Mouse (Mus musculus) spleen, adult 18-20 months (tissue): ENCODE data around the gene Zfp12.
"Not testable (repeated sequence)": the region's sequence is repeated elsewhere in the genome, so short reads cannot be mapped to it uniquely, and the experiment has no call there.

ENCODE experiments used
- DNase-seq, 2 experiments: peaks; one replicate each; pipeline ENCODE4 v3.0.0; 2022; ENCODE audit warnings: mixed read lengths in 2 of 2

The Zfp12 gene

GRCm38 (mm10) chr5:143235028-143235693 lies at the start of gene Zfp12:
TSS of gene Zfp12 (plus strand) at chr5:143235163.
- DNase-seq, result peak; percentile 85 to 86

GRCm38 (mm10) chr5:143188014-143188413 lies 46.9 kb upstream of the Zfp12 start:
- not testable (repeated sequence) for DNase-seq

- DNase-seq, result no peak
These were observed 42.2 kb upstream of the Zfp12 start for GRCm38 (mm10) chr5:143192806-143193205.

- DNase-seq, result not testable (repeated sequence)
These were observed 40.2 kb upstream of the Zfp12 start for GRCm38 (mm10) chr5:143194747-143195146.

GRCm38 (mm10) chr5:143195166-143195565 lies 39.8 kb upstream of the Zfp12 start:
- DNase-seq, result no peak

- no peak for DNase-seq
These were observed 38.5 kb upstream of the Zfp12 start for GRCm38 (mm10) chr5:143196506-143196905.

GRCm38 (mm10) chr5:143205015-143205414 lies 29.9 kb upstream of the Zfp12 start:
- DNase-seq, result no peak

- DNase-seq, result no peak
These were observed 21.1 kb upstream of the Zfp12 start for GRCm38 (mm10) chr5:143213832-143214231.

GRCm38 (mm10) chr5:143220996-143221395 lies 14.0 kb upstream of the Zfp12 start:
- DNase-seq, result no peak

- no peak for DNase-seq
These were observed 12.7 kb upstream of the Zfp12 start for GRCm38 (mm10) chr5:143222287-143222686.

- DNase-seq, result no peak
These were observed 8.2 kb upstream of the Zfp12 start, which contains the start of gene Spdye4a for GRCm38 (mm10) chr5:143226790-143227189. TSS of gene Spdye4a (minus strand) at chr5:143226890.

- DNase-seq, result no peak
These were observed 1.1 kb downstream of the Zfp12 start for GRCm38 (mm10) chr5:143236036-143236435.

- no peak for DNase-seq
These were observed 10.0 kb downstream of the Zfp12 start for GRCm38 (mm10) chr5:143244926-143245325.

- no peak for DNase-seq
These were observed 17.1 kb downstream of the Zfp12 start for GRCm38 (mm10) chr5:143252039-143252438.

GRCm38 (mm10) chr5:143252791-143253185 lies 17.8 kb downstream of the Zfp12 start:
- no peak for DNase-seq

GRCm38 (mm10) chr5:143253186-143253880 lies 18.4 kb downstream of the Zfp12 start:
- no peak for DNase-seq

GRCm38 (mm10) chr5:143253881-143254486 lies 19.0 kb downstream of the Zfp12 start:
- no peak for DNase-seq

- no peak for DNase-seq
These were observed 19.6 kb downstream of the Zfp12 start for GRCm38 (mm10) chr5:143254487-143255130.

- DNase-seq, result no peak
These were observed 20.2 kb downstream of the Zfp12 start for GRCm38 (mm10) chr5:143255131-143255519.

- DNase-seq, result no peak
These were observed 20.8 kb downstream of the Zfp12 start for GRCm38 (mm10) chr5:143255802-143256201.

GRCm38 (mm10) chr5:143261636-143262035 lies 26.7 kb downstream of the Zfp12 start:
- DNase-seq, result no peak

- DNase-seq, result no peak
These were observed 29.7 kb downstream of the Zfp12 start for GRCm38 (mm10) chr5:143264689-143265088.

GRCm38 (mm10) chr5:143265409-143265808 lies 30.4 kb downstream of the Zfp12 start:
- no peak for DNase-seq
